Mouse (Mus musculus): ENCODE results near the gene Gm17545. TPM values are rescaled to one million over a fixed set of nuclear protein-coding genes. Genes with fewer than 3 reads are reported as not detected.

Gene Gm17545
- polyA plus RNA-seq, 1 experiment from 2014 or later = not detected

DNA sequence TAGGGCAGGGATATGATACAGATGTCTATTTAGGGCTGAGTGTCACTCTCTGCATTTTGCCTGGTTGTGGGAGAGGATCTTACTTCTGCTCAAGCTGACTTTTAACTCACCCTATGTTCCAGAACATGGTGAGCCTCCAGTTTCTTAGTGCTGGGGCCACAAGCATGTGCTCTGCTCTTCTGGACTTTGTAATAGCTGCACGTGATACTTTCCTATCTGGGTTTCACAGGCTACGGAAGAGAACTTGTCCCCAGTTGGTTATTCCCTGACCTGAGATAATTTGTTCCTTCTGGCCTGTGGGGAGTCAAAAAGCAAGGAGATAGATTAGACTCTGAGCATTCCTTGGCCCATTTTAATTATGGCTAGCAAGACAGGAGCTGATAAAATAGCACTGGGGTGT is 51.5 kb downstream of the Gm17545 start:
- no peaks in the 10 kb centered on the region for H3K9me3 ChIP-seq (replicated peaks; ENCODE audit: control insufficient read depth, low read length)
- no peak for ATAC-seq (replicated peaks; ENCODE audit: insufficient number of reproducible peaks, low FRiP score, low TSS enrichment)
- H3K9ac ChIP-seq (ENCODE audit: low read depth, low read length) = no peak overlapping the region
- no peaks in the 10 kb centered on the region for H3K36me3 ChIP-seq (ENCODE audit: control insufficient read depth, insufficient read depth, low read length)
- no peak overlapping the region for H3K27ac ChIP-seq (ENCODE audit: low read depth, low read length)
- no peak overlapping the region for H3K4me3 ChIP-seq (ENCODE audit: low read depth, low read length)
- H3K4me2 ChIP-seq = no peak overlapping the region
- no peaks in the 10 kb centered on the region for H3K27me3 ChIP-seq (ENCODE audit: control insufficient read depth, insufficient read depth, low read length)
- H3K4me1 ChIP-seq (ENCODE audit: control insufficient read depth, insufficient read depth, low read length) = peaks cover 8% of the 10 kb centered on the region
- WGBS (ENCODE audit: insufficient replicate concordance) = 42% methylated on average over 2 of the region's 2 CpGs

Other genes with a start within 250 kb of the Gm17545 start
- 19.0 and 20.0 TPM in 2 replicates for gene Zfp809, start 228.6 kb upstream of the Gm17545 start, polyA plus RNA-seq (2014; fragmentation: Nextera tagmentation; extraction: Ambion mirVana)
- gene Zfp599, start 194.4 kb upstream of the Gm17545 start, polyA plus RNA-seq (2014; fragmentation: Nextera tagmentation; extraction: Ambion mirVana) = 3.1 and 5.6 TPM in 2 replicates
- gene Zfp810, start 146.6 kb upstream of the Gm17545 start, polyA plus RNA-seq (2014; fragmentation: Nextera tagmentation; extraction: Ambion mirVana) = 12.9 and 15.7 TPM in 2 replicates
- 50.1 and 56.3 TPM in 2 replicates for gene Anln, start 65.1 kb upstream of the Gm17545 start, polyA plus RNA-seq (2014; fragmentation: Nextera tagmentation; extraction: Ambion mirVana)
- 2.9 and 3.0 TPM in 2 replicates for gene 9530077C05Rik, start 42.8 kb upstream of the Gm17545 start, polyA plus RNA-seq (2014; fragmentation: Nextera tagmentation; extraction: Ambion mirVana)
- gene Rp9, start 15.5 kb downstream of the Gm17545 start, polyA plus RNA-seq (2014; fragmentation: Nextera tagmentation; extraction: Ambion mirVana) = 42.4 and 48.0 TPM in 2 replicates
- 8.2 and 8.6 TPM in 2 replicates for gene Bbs9, start 21.4 kb downstream of the Gm17545 start, polyA plus RNA-seq (2014; fragmentation: Nextera tagmentation; extraction: Ambion mirVana)

Measured in heart, embryonic 11.5 days (tissue).